Mouse (Mus musculus) C2C12 (cell line): ENCODE measurements around the gene Dytn. TPM values are rescaled to one million over a fixed set of nuclear protein-coding genes. Genes with fewer than 3 reads are reported as not detected.

Experiments
- H3K27me3 ChIP-seq: one replicate; pipeline ENCODE4 v1.6.1; 2011; ENCODE audit not compliant: control insufficient read depth, insufficient read depth, insufficient read length
- H3K36me3 ChIP-seq: one replicate; pipeline ENCODE4 v1.6.1; 2011; ENCODE audit not compliant: control insufficient read depth, insufficient read depth
- H3K4me3 ChIP-seq: one replicate; pipeline ENCODE4 v1.5.1; 2011; ENCODE audit warnings: mild to moderate bottlenecking, control low read depth; ENCODE audit not compliant: poor library complexity, insufficient read depth, severe bottlenecking
- H3K79me2 ChIP-seq: one replicate; pipeline ENCODE4 v1.6.1; 2011; ENCODE audit not compliant: control insufficient read depth, insufficient read depth
- H3K79me3 ChIP-seq: one replicate; pipeline ENCODE4 v1.6.1; 2011; ENCODE audit warnings: low read depth, control low read depth
- H3ac ChIP-seq: one replicate; pipeline ENCODE3; 2011; ENCODE audit warnings: low read depth; ENCODE audit not compliant: control insufficient read depth, insufficient read length
- CEBPB ChIP-seq: IDR thresholded peaks from one replicate; pipeline ENCODE4 v1.6.1; 2011; ENCODE audit warnings: low read depth, mild to moderate bottlenecking, control low read depth, moderate library complexity
- CTCF ChIP-seq: IDR thresholded peaks from one replicate; pipeline ENCODE4 v1.5.1; 2011; ENCODE audit not compliant: control insufficient read depth, insufficient read depth, insufficient read length
- FOSL1 ChIP-seq: IDR thresholded peaks from one replicate; pipeline ENCODE4 v1.8.0; 2011; ENCODE audit warnings: mild to moderate bottlenecking, low read length; ENCODE audit not compliant: poor library complexity, insufficient read depth, severe bottlenecking
- MAX ChIP-seq: IDR thresholded peaks from one replicate; pipeline ENCODE4 v1.6.1; 2011; ENCODE audit warnings: mild to moderate bottlenecking, control low read depth
- MYOD1 ChIP-seq: IDR thresholded peaks from one replicate; pipeline ENCODE4 v1.6.1; 2011; ENCODE audit warnings: low read depth; ENCODE audit not compliant: control insufficient read depth, insufficient read length
- MYOG ChIP-seq: IDR thresholded peaks from one replicate; pipeline ENCODE4 v1.6.1; 2011; ENCODE audit not compliant: control insufficient read depth, insufficient read length; ENCODE audit errors: extremely low read depth
- USF1 ChIP-seq: IDR thresholded peaks from one replicate; pipeline ENCODE4 v1.6.1; 2011; ENCODE audit warnings: low read depth, mild to moderate bottlenecking, control low read depth, moderate library complexity
- polyA plus RNA-seq: library from polyadenylated mRNA; unstranded; fragments of >200 nt; fragmentation: generic; extraction: Trizol; gene quantifications from one replicate; pipeline ENCODE4 v1.2.1, GENCODE M21; 2012; ENCODE audit warnings: missing spikeins

Dytn gene
- polyA plus RNA-seq, 1 experiment, result not detected

DNA sequence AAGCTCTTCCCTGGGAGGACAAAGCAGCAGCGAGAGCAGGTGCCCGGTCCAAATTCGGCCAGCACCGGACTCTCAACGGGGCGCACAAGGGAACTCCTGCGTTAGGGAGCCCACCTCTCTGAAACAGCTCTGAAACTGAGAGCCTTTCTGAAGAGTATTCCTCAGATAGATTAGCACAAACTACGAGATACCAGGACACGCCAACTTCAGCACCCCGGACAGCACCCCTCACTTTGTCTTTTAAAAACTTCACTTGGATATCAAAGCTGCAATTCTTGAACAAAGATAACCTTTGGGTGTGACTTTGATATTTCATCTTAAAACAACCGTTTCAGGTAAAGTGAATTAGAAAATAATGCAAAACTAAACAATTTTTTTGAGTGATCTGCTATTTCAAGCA lies 72.1 kb downstream of the Dytn start:
- Histone ChIP-seq H3K79me3 (no peaks in the 10 kb centered on the region), H3K27me3 (no peaks in the 10 kb centered on the region), H3K4me3 (no peak overlapping the region), H3ac (no peak overlapping the region), H3K79me2 (no peaks in the 10 kb centered on the region), H3K36me3 (no peaks in the 10 kb centered on the region)
- TF ChIP-seq FOSL1 (no peak), CEBPB (no peak), MAX (no peak), CTCF (no peak), MYOG (no peak), USF1 (no peak), MYOD1 (no peak)

DNA sequence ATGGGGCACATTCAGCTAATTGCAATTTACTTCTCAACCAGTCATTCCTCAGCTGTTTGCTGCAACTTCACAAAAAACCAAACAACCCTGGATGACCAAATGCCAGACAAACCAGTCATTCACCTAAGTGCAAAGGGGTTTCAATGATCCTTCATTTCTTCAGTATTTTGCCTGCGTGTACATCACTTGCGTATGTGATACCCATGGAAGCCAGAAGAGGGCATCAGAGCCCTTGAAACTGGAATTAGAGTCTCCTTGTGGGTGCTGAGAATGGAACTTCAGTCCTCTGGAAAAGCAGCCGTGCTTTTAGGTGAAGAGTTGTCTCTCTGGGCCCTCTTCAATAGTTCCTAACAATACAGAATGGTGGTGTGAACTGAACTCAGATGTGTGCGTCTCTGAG lies 77.1 kb downstream of the Dytn start:
- H3K27me3 ChIP-seq, result no peaks in the 10 kb centered on the region
- TF ChIP-seq FOSL1 (no peak), CTCF (no peak), MYOD1 (no peak), CEBPB (no peak), MYOG (no peak), MAX (no peak), USF1 (no peak)
- H3K4me3 ChIP-seq, result no peak overlapping the region
- H3K79me2 ChIP-seq, result no peaks in the 10 kb centered on the region
- H3K36me3 ChIP-seq, result no peaks in the 10 kb centered on the region
- no peak overlapping the region for H3ac ChIP-seq
- H3K79me3 ChIP-seq, result no peaks in the 10 kb centered on the region

DNA sequence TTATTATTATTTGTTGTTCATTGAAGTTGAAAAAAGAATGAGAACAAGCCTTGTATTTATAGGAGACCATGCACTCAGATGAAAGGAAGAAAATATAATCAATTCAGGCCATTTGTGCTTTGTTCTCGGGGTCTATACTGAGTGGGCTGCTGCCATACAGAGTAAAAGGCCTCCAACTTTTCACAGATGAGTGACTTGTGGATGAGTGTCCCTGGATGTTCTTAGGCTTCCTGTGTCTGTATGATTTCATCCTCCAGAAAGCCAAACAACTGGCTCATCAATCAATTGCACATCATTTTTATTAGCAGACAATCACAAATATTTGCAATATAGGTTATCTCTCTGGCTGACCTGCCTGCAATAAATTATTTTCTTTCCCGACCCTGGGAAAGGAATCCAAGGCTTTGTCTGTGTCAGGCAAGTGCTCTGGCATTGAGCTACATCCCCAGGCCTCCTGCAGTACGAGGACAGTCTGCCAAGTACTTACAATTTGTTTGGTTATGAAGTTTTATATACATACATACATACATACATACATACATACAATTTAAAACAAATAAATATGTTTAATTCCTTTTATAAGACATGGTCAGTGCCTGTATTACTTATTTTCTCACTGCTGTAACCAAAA lies 82.7 kb downstream of the Dytn start:
- Histone ChIP-seq H3K4me3 (no peak overlapping the region), H3K36me3 (no peaks in the 10 kb centered on the region), H3K79me2 (no peaks in the 10 kb centered on the region), H3K79me3 (no peaks in the 10 kb centered on the region), H3ac (no peak overlapping the region), H3K27me3 (no peaks in the 10 kb centered on the region)
- TF ChIP-seq CTCF, result no peak
- no peak for TF ChIP-seq MAX
- TF ChIP-seq USF1, result no peak
- no peak for TF ChIP-seq MYOG
- no peak for TF ChIP-seq CEBPB
- no peak for TF ChIP-seq FOSL1
- TF ChIP-seq MYOD1, result no peak

DNA sequence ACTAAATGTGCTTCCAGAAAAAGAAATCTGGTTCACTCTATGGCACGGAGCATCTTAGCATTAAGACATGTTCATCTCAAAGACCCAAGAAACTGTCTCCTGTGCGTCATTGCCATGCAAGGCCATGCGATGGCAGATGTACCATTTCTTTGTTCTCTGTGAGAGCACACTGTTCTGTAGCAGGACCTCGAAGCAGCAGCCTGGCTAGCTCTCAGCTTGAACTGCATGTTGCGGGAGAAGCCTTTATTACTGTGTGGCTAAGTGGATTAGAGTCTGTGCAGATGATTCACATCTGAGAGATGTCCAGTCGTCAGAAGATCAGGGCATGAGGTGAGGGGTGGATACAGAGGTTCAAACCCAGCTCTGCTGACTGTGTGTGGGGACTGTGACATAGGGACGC lies 99.9 kb downstream of the Dytn start:
- H3K27me3 ChIP-seq, result peaks cover 2% of the 10 kb centered on the region
- no peak for TF ChIP-seq MYOD1
- no peak for TF ChIP-seq CTCF
- TF ChIP-seq CEBPB, result no peak
- no peak for TF ChIP-seq MYOG
- no peak for TF ChIP-seq FOSL1
- TF ChIP-seq MAX, result no peak
- TF ChIP-seq USF1, result no peak
- H3K79me3 ChIP-seq, result no peaks in the 10 kb centered on the region
- no peaks in the 10 kb centered on the region for H3K79me2 ChIP-seq
- no peaks in the 10 kb centered on the region for H3K36me3 ChIP-seq
- no peak overlapping the region for H3K4me3 ChIP-seq
- H3ac ChIP-seq, result no peak overlapping the region

DNA sequence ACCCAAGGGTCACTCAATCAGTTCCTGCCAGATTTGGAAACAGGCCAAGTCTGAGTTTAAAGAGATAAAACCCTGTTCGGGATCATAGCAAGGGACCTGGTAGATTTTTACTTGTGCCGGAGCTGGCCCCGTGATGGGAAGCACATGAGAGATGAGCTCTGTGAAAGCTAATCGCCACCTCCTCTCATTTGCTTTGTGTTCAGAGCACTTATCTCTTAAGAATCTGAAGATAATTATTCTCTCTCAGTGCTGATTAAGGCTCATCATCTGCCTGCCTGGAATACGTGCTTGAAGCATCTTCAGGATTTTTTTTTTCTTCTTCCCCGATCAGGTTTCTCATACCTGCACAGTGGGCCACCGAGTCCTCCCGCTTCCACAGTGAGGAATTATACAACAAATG lies 107.6 kb downstream of the Dytn start:
- no peaks in the 10 kb centered on the region for H3K79me2 ChIP-seq
- no peak overlapping the region for H3K4me3 ChIP-seq
- no peaks in the 10 kb centered on the region for H3K27me3 ChIP-seq
- no peak for TF ChIP-seq FOSL1
- TF ChIP-seq USF1, result no peak
- TF ChIP-seq MYOG, result no peak
- TF ChIP-seq CEBPB, result no peak
- TF ChIP-seq MAX, result no peak
- TF ChIP-seq MYOD1, result no peak
- TF ChIP-seq CTCF, result no peak
- H3K36me3 ChIP-seq, result no peaks in the 10 kb centered on the region
- H3ac ChIP-seq, result no peak overlapping the region
- no peaks in the 10 kb centered on the region for H3K79me3 ChIP-seq

DNA sequence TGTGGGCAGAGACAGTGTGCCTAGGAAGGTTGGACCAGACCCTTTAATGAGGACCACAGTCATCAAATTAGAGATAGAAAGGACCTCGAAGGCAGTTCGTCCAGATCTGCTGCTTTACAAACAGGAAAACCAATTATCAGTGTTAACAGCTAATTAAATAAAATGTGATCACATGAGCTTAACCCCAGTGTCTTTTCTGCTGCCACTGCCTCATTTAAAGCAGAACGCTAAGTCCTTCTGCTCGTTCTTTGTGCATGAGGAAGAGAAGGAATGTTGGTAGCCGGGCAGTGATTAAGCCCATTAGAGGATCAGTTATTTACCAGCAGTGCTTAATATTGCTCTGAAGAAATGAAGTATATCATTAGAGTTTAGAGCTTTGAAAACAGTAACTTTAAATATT lies 109.9 kb downstream of the Dytn start:
- no peaks in the 10 kb centered on the region for H3K36me3 ChIP-seq
- H3K4me3 ChIP-seq, result no peak overlapping the region
- no peaks in the 10 kb centered on the region for H3K79me3 ChIP-seq
- H3ac ChIP-seq, result no peak overlapping the region
- no peaks in the 10 kb centered on the region for H3K79me2 ChIP-seq
- no peak for TF ChIP-seq MYOG
- no peak for TF ChIP-seq USF1
- TF ChIP-seq FOSL1, result no peak
- no peak for TF ChIP-seq CTCF
- TF ChIP-seq MYOD1, result no peak
- H3K27me3 ChIP-seq, result no peaks in the 10 kb centered on the region
